Mouse (Mus musculus) layer of hippocampus, postnatal 36 days (tissue): ENCODE data around the gene Rad51d. TPM values are rescaled to one million over a fixed set of nuclear protein-coding genes. Genes with fewer than 3 reads are reported as not detected.
A peak's percentile ranks its signal among the peaks of the same experiment; 100 is the strongest.
"Not testable (repeated sequence)": the region's sequence is repeated elsewhere in the genome, so short reads cannot be mapped to it uniquely, and the experiment has no call there.

ENCODE experiments used
- DNase-seq, 2 experiments: peaks; one replicate each; pipeline ENCODE4 v3.0.0; 2022
- total RNA-seq, 2 experiments: library from RNA; stranded (reverse); gene quantifications; 2 replicates each; pipeline ENCODE4 v1.2.3; 2021

Gene Rad51d
- 10 to 100 TPM; 14.1 to 15.7 TPM for total RNA-seq

DNA sequence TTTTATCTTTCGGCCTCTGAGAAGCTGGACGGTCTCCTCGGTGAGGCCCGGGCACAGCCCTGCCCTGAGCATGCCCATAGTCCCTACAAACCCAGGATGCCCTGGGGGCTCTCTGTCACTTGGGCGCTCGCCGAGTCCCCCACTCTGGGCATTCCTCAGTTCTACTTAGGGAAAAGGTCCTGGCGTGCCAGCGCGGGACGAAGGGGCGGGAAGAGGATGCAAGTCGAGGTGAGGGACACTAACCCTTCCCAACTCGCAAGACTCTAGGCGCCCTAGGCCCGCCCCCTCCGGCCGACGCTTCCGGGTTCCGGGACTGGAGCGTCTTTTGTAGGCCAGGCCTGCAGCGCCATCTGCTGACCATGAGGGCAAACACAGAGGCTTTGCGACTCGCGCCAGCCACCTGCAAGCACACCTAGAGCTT, at the start of gene Rad51d:
Gene Rad51d, minus strand, starts transcription at position 273 of the 421 bp plus-strand sequence.
- DNase-seq = peak; percentile 88 to 90

DNA sequence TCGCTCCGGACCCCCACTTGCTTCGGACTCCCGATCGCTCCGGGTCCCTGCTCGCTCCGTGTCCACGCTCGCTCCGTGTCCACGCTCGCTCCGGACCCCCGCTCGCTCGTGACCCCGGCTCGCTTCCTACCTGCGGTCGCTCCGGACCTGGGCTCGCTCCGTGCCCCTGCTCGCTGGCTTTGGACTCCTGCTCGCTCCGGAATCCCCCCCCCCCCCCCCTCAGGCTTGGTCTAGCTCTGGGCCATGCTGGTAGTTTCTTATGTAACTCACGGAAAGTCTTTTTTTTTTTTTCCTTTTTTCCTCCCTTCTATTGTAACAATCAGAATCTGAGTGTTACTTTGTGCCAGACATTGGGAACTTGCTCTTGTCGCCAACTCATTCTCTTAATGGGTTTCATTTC, 42.8 kb upstream of the Rad51d start:
- DNase-seq = no peak

DNA sequence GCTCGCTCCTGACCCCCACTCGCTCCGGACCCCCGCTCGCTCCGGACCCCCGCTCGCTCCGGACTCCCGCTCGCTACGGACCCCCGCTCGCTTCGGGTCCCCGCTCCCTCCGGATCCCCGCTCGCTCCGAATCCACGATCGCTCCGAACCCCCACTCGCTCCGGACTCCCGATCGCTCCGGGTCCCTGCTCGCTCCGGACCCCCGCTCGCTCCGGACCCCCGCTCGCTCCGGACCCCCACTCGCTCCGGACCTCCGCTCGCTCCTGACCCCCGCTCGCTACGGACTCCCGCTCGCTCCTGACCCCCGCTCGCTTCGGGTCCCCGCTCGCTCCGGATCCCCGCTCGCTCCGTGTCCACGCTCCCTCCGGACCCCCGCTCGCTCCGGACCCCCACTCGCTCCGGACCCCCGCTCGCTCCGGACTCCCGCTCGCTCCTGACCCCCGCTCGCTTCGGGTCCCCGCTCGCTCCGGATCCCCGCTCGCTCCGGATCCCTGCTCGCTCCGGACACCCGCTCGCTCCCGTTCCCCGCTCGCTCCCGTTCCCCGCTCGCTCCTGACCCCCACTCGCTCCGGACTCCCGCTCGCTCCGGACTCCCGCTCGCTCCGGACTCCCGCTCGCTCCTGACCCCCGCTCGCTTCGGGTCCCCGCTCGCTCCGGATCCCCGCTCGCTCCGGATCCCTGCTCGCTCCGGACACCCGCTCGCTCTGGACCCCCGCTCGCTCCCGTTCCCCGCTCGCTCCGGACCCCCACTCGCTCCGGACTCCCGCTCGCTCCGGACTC, 41.4 kb upstream of the Rad51d start:
- not testable (repeated sequence) for DNase-seq

DNA sequence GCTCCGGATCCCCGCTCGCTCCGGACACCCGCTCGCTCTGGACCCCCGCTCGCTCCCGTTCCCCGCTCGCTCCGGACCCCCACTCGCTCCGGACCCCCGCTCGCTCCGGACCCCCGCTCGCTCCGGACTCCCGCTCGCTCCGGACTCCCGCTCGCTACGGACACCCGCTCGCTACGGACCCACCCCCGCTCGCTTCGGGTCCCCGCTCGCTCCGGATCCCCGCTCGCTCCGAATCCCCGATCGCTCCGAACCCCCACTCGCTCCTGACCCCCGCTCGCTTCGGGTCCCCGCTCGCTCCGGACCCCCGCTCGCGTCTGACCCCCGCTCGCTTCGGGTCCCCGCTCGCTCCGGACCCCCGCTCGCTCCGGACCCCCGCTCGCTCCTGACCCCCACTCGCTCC, 40.7 kb upstream of the Rad51d start:
- not testable (repeated sequence) for DNase-seq

DNA sequence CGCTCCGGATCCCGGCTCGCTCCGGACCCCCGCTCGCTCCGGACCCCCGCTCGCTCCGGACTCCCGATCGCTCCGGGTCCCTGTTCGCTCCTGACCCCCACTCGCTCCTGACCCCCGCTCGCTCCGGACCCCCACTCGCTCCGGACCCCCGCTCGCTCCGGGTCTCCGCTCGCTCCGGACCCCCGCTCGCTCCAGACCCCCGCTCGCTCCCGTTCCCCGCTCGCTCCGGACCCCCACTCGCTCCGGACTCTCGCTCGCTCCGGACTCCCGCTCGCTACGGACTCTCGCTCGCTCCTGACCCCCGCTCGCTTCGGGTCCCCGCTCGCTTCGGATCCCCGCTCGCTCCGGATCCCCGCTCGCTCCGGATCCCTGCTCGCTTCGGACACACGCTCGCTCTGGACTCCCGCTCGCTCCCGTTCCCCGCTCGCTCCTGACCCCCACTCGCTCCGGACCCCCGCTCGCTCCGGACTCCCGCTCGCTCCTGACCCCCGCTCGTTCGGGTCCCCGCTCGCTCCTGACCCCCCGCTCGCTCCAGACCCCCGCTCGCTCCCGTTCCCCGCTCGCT, 40.1 kb upstream of the Rad51d start:
- DNase-seq = not testable (repeated sequence)

DNA sequence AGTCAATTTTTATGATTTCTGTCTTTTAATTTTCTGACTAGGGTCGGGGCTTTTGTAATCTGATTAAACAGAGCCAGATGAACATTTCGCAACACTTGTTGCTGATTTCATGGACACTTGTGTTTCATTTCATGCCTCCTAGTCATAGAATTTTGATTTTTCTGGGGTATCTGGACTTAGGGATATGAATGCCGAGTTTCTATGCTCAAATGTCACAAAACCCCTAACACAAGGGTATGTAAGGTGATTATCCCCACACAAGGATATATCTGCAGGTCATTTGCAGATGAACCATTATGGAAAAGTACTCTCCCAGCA, 39.2 kb upstream of the Rad51d start:
- no peak for DNase-seq

DNA sequence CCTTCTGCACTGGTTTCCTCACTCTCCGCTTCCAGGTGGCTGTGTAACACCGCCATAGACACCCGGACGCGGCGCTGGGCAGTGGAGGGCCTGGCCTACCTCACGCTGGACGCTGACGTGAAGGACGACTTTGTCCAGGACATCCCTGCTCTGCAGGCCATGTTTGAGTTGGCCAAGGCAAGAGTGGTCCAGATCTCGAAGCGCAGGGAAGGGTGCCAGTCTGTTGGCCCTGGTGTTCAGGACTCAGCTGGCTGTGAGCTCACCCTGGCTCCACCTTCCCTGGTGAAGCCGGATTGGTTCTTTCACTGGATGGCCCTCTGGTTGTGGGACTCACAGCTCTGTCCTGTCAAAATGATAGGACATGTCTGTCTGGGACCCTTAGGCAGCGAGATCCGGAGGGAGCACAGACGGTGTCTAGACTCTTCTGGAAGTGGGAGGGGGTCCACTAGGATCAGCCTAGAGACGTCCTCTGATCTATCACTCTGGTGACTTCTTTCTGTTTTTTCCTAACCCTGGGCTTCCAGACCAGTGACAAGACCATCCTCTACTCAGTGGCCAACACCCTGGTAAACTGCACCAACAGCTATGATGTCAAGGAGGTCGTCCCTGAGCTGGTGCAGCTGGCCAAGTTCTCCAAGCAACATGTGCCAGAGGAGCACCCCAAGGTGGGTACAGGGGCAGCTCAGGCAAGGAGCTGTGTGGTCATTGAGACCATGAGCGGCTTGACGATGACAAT, 38.7 kb upstream of the Rad51d start:
- no peak for DNase-seq

DNA sequence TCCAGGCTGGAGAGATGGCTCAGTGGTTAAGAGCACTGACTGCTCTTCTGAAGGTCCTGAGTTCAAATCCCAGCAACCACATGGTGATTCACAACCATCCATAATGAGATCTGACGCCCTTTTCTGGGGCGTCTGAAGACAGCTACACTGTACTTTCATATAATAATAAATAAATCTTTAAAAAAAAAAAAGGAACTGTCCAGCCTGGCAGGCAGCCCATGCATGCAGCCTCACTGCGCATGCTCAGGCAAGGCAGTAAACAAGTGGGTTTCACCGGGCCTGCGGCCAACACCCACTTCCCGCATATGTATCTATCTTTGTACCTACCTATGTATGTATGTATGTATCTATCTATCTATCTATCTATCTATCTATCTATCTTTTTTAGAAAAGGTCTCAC, 33.5 kb upstream of the Rad51d start:
- not testable (repeated sequence) for DNase-seq

DNA sequence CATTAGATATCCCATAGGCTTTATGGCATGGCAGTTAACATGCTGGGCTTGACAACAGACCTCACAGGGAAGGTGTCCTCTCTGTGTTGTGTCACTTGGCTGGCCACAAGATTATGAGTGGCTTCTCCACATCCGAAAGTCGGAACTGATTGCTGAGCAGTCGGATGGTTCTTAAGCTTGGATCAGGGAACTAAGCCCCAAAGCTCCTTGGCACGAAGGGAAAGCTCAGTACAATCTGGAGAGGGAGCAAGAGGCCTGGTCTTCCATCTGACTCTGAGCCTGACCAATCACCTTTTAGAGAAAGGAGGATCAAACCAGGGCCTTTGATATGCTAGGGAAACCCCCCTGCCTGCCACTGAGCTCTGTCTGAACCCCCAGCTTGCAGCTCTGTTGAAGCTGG, 31.3 kb upstream of the Rad51d start:
- DNase-seq = no peak

DNA sequence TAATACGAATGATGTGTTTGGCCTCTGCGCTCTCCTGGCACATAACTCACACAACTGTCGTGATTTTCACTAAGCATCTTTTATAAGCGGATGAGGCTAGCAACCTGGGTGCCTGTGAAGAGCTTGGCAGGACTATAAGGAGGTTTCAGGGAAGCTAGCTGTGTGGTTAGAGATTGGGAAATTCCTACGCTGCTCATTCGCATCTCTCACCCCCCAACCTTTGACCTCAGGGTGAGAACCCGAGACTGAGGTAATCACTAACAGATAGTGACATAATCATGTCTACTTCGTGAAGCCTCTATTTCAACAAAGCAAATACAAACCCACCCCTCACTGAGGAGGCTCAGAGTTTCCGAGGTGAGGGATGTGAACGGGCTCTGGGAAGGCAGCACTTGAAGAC, 30.4 kb upstream of the Rad51d start:
- no peak for DNase-seq

DNA sequence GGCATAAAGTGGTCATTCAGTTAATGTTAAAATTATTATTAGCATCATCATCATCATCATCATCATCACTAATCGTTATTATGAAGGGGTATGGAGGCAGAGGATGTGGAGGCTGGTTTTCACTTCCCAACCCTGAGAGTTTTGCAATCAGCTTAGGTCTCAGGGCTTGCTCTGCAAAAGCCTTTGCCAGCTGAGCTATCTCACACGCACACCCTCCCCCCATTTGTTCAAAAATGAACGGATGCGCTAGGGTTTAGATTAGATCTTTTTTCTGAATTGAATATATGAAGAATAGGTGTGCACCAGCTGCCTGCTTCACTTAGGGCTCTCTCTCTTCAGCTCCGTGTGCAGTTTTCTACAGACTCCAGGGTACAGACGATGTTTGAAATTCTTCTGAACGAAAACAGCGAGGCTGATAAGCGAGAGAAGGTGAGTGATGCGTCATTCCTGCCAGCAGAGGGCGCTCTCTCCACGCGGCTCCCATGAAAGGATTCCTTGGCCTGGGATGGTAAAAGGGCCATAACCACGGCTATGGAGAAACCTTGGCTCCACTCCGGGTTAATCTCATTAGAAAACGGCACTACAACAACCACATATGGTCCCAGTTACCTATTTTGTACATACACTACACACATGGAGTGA, 24.4 kb upstream of the Rad51d start:
- peak; percentile 56 to 65 for DNase-seq

DNA sequence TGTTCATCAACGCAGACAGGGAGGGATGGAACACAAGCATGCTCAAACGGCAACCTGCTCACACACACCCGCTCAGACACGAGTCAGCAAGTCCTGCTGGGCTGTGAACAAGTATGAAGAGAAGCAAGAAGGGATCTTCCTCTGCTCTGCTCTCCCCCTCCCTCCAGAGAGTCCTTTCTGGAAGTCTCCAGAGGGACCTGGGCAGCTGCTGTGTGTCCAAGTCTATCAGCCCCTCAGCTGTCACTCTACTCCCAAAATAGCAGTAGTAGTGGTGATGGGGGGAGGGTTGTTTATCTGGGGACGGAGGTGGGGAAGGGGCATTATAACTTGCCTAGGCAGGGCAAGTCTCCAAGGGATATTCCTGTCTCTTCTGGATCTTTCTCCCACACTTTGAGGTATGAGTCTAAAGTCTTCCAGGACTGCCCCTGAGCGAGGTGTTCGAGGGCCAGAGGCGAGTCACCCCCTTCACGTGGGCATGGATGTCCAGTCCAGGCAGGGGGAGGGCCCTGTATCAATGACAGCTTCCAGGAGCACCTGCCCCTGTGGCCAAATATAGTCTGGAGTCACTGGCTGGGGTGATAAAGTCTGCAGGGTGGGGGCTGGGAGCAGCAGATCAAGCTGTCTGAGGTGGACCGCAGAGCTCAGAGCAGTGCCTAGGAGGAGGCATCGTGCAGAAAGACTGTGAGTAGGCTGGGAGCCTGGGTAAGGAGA, 20.4 kb upstream of the Rad51d start:
- no peak for DNase-seq

DNA sequence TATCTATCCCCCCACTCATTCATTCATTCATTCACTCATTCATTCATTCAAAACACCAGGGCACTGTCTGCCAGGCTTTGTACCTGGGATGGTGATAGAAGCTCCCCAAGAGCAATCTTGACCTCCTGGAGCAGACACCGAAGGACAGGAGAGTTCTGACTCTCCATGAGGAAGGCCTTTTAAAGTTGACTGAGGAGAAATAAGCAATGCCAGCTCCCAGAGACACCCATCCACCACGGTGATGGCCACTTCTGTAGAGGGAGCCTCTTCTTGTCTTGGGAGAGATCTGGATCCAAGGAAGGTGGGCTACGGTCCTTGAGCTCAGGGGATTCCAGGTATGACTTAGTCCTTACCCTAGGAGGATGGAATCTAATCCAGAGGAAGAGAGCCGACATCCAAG, 19.8 kb upstream of the Rad51d start, which contains the start of gene Unc45b:
Gene Unc45b, plus strand, starts transcription at position 301 of the 400 bp plus-strand sequence.
- DNase-seq = no peak

DNA sequence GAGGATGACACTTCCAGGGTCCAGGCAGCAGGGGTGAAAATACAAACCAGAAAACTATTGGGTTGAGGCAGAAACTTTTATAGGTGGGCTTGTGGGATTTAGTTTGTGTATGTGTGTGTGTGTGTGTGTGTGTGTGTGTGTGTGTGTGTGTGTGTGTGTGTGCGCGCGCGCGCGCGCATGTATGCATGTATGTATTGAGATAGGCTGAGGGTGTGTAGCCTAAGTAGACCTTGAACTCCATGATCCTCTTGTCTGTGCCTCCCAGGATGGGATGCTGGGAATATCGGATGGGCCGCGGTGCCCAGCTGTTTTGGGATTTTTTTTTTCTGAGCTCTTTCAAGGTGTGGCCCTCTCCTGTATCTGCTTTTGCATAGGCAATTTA, 18.2 kb upstream of the Rad51d start:
- no peak for DNase-seq

DNA sequence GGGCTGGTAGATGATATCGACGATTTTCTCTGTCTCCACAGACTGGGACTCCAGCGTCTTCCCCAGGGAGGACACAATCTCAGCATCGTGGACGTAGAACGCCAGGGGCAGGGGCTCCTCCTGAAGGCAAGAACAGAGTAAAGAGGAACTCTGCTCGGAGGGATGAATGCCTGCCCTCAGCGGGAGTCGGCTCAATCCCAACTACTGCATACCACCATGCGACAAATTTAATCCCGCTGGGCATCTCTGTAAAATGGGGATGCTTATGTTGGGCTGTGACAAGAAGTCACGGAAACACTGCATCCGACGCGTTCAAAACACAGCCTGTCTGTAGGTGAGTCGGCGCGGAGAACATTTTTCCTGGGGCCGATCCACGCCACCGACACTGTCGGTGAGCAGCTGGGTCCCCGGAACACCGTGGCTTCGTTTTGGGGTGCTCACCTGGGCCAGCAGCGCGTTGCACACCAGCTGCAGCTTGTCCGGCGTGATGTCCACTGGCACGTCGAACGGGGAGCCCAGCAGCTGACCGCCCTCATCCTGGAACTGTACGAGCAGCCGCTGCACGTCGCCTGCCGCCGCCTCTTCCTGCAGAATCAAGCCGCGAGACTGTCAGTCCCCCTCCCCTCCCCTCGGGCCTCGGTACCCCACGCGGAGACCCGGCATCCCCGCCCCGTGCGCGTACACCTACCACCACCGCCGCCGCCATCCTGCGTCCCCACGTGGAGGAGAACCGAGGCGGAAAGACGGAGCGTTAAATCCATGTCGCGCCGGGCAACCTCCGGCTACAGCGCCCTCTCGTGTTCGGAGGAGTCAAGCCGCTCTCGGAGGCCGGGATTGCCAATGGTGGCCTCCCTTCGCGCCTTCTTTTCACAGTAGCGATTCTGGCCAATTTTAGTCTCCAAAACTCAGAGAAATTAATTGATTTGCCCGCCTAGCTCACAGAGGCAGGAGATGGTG, 17.5 kb upstream of the Rad51d start, which contains the start of gene Nle1:
Gene Nle1, minus strand, starts transcription at position 761 of the 957 bp plus-strand sequence.
- peak; percentile 92 for DNase-seq

DNA sequence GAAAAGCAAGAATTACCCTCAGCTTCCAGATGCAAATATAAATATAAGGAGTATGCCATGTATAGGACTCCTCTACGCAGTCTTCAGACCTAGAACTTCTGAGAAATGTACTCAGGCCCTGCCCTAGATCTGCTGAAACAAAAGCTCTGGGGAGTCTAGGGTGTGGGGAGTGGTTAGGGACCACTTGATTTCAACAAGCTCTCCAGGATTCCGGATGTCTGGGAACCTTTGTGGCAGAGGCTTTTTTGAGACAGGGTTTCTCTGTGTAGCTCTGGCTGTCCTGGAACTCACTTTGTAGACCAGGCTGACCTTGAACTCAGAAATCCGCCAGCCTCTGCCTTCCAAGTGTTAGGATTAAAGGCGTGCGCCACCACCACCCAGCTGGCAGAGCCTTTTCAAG, 15.4 kb upstream of the Rad51d start:
- no peak for DNase-seq

DNA sequence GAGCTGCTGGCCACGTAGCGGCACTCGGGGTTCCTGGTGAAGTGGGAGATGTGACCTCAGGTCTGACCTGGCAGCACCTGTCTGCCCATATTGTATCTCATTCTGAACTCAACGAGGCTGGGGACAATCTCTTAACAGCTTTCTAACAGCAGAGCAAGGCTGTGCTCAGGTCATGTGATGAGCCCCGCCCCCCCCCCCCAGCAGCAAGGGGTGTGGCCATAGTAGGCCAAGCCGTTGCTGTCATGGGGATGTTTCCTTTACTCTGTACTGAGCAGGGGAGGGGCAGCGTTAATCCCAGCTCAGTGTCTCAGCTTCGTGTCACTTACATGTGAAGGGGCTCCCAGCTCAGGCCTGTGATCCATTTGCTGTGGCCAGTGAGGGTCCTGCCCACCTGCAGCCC, 14.5 kb upstream of the Rad51d start:
- no peak for DNase-seq

DNA sequence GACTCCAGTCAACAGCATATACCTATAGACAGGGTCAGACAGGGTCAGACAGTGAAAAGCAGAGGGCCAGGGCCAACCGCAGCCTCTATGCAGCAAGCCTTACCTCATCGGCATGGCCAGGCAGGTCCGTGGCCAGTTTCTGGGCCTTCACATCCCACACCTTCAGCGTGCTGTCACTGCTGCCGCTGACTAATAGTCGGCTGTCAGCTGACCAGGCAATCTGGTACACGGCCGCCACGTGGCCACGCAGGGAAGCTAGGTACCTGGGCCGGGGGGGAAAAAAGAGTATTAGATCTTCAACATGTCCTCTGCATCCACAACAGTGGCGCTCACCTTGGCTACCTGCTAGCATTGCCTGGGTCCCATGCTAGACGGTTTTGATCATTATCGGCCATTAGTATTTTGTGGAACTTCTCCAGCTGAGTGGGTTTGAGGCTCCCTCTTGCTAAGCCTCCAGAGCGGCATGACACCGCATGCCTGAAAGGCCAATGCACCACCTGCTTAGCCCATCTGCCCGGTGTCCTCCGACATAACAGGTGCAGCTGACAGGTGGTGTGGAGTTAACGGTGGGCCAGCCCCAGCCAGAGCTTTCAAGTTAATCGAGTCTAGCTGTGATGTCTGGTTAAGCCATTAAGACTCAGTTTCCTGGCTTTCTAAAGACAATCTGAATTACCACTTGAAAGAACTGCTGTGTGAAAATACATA, 11.3 kb upstream of the Rad51d start:
- no peak for DNase-seq

DNA sequence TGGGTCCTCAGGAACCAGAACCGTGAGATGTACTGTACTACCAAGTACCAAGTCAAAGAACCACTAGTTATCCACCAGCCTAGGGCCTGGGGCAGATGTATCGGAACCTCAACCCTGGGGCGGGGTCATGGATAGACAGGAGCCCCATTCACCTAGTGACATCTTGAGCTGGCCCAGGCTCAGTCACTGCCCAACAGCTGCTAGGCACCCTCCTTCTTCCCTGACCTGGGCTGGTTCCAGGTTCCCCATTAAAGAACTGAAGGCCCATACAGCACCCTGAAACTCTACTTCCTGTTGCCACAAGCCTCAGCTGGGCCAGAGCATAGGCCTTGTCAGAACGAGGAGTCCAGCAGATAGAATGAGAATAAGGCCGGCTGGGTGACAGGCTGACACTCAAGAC, 9.3 kb upstream of the Rad51d start:
- no peak for DNase-seq

DNA sequence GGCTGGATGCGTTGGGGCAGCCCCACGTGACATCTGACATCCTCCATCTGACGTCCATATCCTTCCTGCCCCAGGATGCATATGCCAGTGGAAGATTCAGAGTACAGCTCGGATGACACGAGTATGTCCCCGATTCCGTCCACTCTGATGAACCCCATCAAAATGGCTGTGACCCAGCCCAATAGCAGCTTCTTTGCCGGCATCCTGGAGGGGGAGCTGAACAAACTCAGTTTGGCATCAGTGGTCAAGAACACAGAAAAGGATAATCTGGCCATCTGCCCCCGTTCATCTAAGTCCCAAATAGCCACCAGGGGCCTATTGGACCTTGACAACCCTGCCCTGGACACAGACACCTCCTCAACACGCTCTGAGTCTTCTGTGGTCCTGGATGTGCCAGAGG, 7.1 kb upstream of the Rad51d start:
- DNase-seq = no peak

DNA sequence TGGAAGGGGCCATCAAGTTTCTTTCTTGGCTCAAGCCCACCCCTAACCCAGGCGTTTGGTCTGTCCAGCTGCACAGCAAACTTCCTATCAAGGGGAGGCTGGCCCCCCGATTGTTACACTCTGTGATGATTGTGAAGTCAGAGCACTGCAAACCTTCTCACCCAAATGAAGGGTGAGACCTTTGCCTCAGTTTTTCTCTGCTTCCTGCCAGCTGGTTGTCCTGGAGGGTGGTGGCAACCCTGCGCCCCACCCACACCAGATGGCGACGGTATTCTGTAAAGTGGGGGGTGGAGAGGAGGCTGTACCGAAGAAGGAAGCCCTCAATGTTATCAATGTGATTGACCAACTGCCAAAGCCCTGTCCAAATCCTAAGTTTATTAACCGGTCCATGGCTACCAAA, 1.5 kb upstream of the Rad51d start, which contains the start of gene Fndc8:
Gene Fndc8, plus strand, starts transcription at position 189 of the 400 bp plus-strand sequence.
- no peak for DNase-seq
